Mouse (Mus musculus): Measurements from ENCODE around the gene Naa80.

DNA sequence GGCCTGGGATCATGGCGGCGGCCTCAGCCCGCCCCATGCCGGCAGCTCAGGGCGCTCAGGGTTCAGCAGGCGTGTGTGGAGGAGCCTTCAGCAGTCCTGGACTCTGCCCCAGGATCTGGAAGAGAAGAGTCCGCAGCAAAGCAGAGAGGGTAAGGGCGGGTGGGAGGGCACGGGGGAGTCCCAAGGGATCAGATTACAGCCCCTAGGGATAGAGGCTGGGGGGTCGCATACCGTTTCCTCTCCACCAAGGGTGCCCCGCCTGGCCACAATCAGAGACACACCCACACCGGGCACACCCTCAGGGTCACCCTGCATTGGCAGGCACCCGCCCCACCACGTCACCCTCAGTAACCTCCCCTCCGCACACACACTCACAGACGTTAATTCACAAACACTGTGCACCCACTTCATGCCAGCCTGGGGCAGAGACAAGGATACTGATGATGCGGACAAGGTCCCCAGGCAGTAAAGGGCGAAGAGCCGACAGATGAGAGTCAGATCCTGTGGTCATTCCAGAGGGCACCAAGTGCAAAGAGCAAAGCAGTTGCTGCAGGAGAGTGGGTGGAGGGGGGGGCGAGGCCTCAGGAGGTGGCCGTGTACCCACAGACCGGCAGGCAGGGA lies 26.5 kb downstream of the Naa80 start:
- no peak for TF ChIP-seq CTCF (IDR thresholded peaks at IDR 0.05; ENCODE audit: low read depth, low read length)
- TF ChIP-seq POLR2A (IDR thresholded peaks at IDR 0.05; ENCODE audit: insufficient read depth, low read length), result no peak
- peak; percentile 65; the same call in 1 of the 2 replicates for TF ChIP-seq EP300 (IDR thresholded peaks at IDR 0.05; ENCODE audit: insufficient read depth, low read depth, low read length)
